Mouse (Mus musculus) adipose tissue, adult 10 weeks (tissue): Measurements from ENCODE around the gene Gm12117. TPM values are rescaled to one million over a fixed set of nuclear protein-coding genes. Genes with fewer than 3 reads are reported as not detected.

Experiments used
- polyA plus RNA-seq: library from polyadenylated mRNA; stranded (reverse); fragments of 350-450 nt; fragmentation: Illumina TruSeq; extraction: RNeasy Lipid Tissue Mini Kit (QIAGEN cat#74804); gene quantifications from one replicate; pipeline ENCODE4 v1.2.3, GENCODE M21; 2014; ENCODE audit warnings: low read depth, low replicate concordance

The Gm12117 gene
- not detected for polyA plus RNA-seq

DNA sequence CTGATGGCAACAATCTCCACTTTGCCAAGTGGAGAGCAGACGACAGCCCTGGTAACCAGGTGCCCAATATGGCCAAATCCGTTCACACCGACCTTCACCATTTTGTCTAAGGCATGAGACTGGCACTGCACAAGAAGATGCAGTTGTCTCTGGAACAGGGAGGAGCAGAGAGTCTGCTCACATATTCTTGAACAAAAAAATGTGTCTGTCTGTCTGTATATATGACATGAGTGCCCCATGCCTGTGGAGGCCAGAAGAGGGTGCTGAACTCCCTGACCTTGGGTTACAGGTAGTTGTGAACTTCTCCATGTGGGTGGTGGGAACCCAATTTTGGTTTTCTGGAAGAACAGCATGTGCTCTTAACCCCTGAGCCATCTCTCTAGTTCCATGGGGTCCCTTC lies at the start of gene Gm12117:
Gm12117 (minus strand) TSS at position 101 of the 400 bp plus-strand sequence.

Other genes starting within 250 kb of the Gm12117 start
- gene Fgf18, start 129.3 kb downstream of the Gm12117 start, polyA plus RNA-seq: 2.7 TPM
- 334 TPM for gene Npm1, start 113.5 kb downstream of the Gm12117 start, polyA plus RNA-seq
- gene Tlx3, start 73.1 kb downstream of the Gm12117 start, polyA plus RNA-seq: not detected
- 3.6 TPM for gene Ranbp17, start 237.0 kb upstream of the Gm12117 start, polyA plus RNA-seq